Mouse (Mus musculus): ENCODE measurements around the gene Plac9a. TPM values are rescaled to one million over a fixed set of nuclear protein-coding genes. Genes with fewer than 3 reads are reported as not detected.

Gene Plac9a
- polyA plus RNA-seq, 1 experiment from 2014 or later: 1.1 TPM

Other genes starting within 250 kb of the Plac9a start
- gene Ppif, start 208.9 kb downstream of the Plac9a start, polyA plus RNA-seq (2015; fragmentation: Nextera tagmentation; extraction: Ambion mirVana): 25.3 and 30.6 TPM in 2 replicates
- 34.0 and 35.2 TPM in 2 replicates for gene Zcchc24, start 134.1 kb downstream of the Plac9a start, polyA plus RNA-seq (2015; fragmentation: Nextera tagmentation; extraction: Ambion mirVana)
- gene Anxa11, start 60.9 kb downstream of the Plac9a start, polyA plus RNA-seq (2015; fragmentation: Nextera tagmentation; extraction: Ambion mirVana): 29.4 and 29.6 TPM in 2 replicates
- 2.2 and 3.7 TPM in 2 replicates for gene Tmem254a, start 24.6 kb upstream of the Plac9a start, polyA plus RNA-seq (2015; fragmentation: Nextera tagmentation; extraction: Ambion mirVana)
- 0.09 TPM in 1 of 2 replicates, not detected in the other for gene Cphx1, start 35.2 kb upstream of the Plac9a start, polyA plus RNA-seq (2015; fragmentation: Nextera tagmentation; extraction: Ambion mirVana)
- gene Duxbl1, start 75.5 kb upstream of the Plac9a start, polyA plus RNA-seq (2015; fragmentation: Nextera tagmentation; extraction: Ambion mirVana): 1.00 and 2.8 TPM in 2 replicates
- 24.1 and 28.7 TPM in 2 replicates for gene Gm9780, start 139.6 kb upstream of the Plac9a start, polyA plus RNA-seq (2015; fragmentation: Nextera tagmentation; extraction: Ambion mirVana)
- 48.2 and 49.6 TPM in 2 replicates for gene Tmem254c, start 164.3 kb upstream of the Plac9a start, polyA plus RNA-seq (2015; fragmentation: Nextera tagmentation; extraction: Ambion mirVana)
- not detected in 2 replicates for gene Cphx2, start 178.4 kb upstream of the Plac9a start, polyA plus RNA-seq (2015; fragmentation: Nextera tagmentation; extraction: Ambion mirVana)
- gene Cphx3, start 179.2 kb upstream of the Plac9a start, polyA plus RNA-seq (2015; fragmentation: Nextera tagmentation; extraction: Ambion mirVana): not detected in 2 replicates
- 0.84 and 2.0 TPM in 2 replicates for gene Duxbl2, start 215.2 kb upstream of the Plac9a start, polyA plus RNA-seq (2015; fragmentation: Nextera tagmentation; extraction: Ambion mirVana)

Measured in embryonic facial prominence, embryonic 15.5 days (tissue).